Mouse (Mus musculus) NIH3T3 (cell line): ENCODE measurements at regions not wholly inside any gene's neighbourhood (a gene's known extent, or its start where the extent isn't known, plus 50 kb on each side); places are given as distances from the start of the nearest gene placed in this dataset.

Experiments
- DNase-seq: peaks from one replicate; pipeline ENCODE4 v3.0.0-alpha.2; 2012; ENCODE audit warnings: low read depth

DNA sequence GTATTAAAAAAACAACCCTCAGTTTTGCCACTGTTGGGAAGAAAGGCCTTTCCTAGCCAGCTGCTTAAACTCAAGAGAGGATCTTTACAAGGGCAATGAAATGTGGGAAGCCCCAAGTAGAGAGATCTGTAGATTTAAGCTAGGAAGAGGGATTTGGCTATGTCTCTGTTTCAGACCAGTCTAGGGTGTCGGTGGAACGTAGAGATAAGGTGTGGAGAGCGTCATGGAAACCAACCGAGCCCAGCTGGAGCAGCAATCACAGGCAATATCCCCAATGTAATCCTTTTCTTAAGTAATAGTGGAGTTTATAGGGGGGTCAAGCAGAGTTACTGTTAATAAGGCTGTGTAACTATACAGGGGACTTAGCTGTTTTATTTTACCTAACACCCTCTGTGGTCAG is 204.6 kb upstream of the Mme start:
- no peak for DNase-seq

DNA sequence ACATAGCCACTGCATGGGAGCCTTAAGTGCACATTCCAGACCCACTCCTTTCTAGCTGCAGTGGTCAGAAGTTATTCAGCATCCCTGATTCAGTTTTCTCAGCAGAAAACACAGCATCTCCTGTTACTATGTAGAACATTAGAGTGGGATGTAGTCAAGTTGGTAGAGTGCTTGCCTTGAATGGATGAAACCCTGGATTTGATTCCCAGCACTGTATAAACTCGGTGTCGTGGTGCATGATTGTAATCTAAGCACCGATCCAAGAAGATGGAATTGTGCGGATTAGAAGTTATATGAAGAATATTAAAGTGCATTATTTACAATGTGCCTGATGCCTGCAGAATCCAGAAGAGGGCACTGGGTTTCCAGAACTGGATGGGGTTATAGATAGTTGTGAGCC is 170.6 kb upstream of the Mme start:
- no peak for DNase-seq

DNA sequence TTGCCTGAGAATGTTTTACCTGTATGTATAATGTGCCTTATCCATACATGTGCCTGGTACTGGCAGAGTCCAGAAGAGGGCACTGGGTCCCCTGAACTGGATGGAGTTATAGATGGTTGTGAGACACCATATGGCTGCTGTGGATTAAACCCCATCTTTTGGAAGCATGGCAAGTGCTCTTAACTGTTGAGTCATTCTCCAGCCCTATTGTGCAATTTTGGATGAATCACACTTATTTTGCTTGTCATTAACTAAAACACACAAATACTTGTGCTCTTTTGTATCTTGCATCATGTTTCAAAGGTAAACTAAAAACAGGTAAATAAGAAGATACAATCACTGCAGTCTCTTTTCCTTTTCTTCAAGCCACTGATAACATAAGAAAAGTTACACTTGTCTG is 168.3 kb upstream of the Mme start:
- DNase-seq = peak; percentile 64

DNA sequence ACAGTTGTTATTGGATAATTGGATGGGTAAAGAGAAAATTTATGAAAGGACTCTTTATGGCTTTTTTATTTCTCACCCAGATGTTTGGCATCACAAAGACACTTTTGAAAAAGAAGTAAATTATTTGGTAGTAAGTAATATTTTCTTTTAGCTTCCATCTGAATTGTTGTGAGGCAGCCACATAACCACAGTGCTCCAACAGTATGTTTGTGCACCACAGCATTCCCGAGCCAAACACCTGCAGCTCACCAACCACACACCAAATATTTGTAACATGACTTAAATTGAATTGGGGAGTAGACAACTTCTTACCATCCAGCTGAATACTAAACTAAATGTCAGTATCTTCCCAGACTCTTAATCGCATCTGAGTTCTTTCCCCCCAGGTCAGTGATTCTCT is 163.2 kb upstream of the Mme start:
- no peak for DNase-seq

DNA sequence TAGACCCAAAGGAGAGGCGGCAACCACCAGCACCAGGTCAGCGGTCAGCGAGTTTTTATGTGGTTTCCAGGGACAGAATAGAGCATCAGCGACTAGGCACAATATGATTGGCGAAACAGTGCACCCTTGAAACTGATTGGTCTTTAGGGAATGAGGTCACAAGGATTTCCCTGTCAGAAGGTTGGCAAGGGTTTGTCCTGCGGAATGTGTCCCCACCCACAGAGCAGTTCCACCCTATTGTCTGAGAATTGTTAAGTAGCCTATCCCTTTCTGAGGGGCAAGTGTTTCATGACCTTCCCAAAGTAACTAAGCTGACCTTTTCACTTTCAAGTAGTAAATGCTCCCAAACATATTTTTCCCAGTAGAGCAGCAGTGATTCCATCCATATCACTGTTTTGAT is 159.2 kb upstream of the Mme start:
- DNase-seq = no peak

DNA sequence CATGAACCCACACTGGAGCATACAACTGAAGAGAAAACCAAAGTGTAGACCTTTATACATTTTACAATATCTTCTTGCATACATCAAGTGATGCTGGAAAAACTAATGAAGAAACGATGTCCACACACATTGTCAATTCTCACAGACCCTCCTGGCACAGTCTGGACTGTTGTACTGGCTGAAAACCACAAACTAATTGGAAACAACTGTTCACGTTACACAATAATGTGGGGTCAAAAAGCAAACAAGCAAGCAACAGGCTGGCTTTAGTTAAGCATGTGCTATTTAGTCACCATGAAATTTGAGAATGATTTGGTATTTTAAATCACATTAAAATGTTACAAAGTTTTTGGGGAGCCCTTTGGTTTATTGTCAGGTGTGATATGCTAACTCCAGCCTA is 155.9 kb upstream of the Mme start:
- peak; percentile 82 for DNase-seq

DNA sequence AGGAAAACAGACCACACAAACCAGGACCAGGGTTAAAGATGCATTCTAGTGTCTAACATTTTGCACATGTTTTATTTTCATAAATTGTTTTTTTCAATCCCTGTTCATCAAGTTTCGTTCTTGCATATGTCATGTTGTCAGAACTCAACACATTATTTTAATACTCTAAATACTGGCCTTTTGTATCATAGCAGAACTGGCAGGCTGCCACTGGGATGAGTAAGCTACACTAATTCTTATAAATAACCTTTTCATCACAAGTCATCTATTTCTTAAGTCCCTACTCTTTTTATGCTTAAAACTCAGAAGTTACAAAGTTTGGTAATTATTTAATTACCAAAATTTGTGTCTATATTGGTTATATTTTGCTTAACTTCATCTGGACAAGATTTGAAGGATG is 148.4 kb upstream of the Mme start:
- peak; percentile 79 for DNase-seq

DNA sequence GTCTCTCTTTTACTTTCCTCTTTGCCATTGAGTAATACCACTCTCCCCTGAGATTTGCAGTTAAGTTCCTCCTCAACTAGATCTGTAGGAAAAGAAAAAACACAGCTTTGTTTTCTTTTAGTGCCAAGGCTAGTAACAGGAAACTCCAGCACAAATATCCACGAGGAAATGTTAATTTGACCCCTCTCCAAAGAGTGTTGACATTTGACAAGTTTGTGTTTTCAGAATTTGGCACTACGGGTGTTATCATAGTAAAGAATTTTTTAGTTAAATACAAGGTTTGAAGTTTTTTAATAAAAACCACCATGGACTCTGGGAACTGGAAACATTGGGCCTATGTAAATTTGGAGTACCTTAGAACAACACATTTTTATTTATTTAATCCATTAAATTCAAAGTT is 126.1 kb upstream of the Mme start:
- no peak for DNase-seq

DNA sequence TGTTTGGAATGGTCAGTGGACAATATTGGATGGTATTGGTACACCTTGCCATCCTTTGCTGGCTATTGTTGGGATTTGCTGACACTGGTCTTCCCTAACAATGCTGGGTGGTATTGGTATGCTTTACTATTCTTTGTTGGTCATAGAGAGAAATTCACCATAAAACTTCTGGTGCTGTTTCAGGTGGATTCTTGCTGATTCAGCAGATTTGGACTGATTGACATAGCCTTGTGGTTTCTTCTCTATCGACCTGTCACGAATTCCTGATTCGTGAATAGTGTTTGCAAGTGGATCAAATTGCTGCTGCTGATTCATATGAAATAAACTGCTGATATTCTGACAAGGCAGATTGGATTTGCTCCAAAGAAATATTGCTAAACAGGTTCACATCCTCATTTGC is 109.5 kb upstream of the Mme start:
- DNase-seq = peak; percentile 44

DNA sequence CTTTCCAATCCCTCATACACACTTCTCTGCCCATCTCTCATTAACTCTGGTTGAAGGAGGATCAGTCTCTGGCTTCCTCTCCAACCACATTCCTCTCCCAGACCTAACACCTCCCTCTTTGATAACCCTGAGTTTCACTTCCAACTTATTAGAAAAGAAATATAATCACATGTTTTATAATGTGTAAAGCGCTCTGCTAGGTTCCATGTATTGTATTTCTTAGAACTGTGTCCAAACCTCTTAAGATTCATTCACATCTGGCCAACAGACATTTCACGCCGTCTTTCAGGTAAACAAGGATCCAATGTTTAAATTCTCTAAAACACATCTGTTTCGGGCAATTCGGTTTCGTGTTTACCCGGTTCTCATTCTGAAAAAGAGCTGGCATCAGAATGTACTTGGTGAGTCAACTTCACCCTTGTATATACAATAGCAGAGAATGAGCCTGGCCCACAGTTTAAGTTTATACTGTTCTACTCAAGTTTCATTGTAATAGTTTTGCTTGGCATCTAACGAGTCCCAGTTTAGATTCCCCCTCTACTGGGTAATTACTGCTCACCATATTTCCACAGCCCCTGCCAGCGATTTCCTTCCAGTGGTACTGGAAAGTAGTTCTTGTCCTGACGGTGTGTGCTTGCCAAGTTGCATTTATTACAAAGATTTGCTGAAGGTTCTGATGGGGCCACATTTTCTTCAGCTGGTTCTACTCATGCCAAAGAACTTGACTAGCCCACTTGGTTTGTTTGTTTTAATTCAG is 103.8 kb upstream of the Mme start:
- DNase-seq = peak; percentile 92

DNA sequence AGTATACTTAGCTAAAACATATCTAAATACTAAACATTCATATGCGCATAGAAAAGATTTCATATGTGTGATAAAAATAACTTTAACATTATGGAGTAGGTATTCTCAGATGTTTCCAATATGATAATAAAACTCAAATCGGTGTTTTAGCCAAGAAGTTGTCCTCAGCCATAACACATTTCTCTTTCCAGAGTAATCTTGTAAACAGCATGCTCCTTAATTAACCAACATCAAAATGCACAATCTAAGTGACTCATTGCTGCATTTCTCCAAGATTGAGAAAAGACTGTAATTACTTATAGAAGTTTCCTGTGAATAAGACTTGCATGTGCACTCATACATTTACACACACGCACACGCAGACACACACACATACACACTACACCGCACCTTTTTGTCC is 95.1 kb upstream of the Mme start:
- no peak for DNase-seq

DNA sequence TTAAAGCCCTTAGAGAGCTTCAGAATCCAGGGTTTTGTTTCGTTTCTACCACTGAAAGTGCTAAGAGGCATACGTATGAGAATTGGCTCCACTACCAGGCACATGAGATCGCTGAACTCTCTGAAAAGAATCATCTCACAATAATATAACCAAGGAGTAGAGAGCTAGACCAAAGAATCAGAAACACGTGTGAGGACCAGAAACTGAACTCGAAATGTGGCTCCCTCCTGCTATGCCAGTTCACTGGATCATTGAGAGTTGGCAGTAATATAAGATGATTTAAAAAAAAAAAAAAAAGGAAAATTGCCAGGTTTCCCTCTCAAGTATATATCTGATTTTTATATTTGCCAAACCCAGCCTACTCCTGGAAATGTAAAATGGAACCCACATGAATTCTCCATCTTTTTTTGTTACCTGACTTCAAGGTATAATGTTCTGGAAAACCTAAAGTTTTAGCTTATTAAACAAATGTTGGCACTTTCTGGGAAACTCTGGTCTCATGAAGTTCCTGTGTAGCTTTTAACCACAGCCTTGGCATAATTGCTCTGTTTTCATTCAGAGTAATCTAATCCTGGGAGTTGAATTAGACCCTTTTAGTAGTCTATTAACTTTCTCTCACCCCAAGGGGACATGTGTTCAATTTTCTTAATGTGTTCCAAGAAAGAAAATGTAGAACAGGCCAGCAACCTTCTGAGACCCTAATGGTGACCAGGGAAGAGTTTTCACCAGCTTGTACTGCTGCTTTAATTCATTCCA is 58.7 kb upstream of the Mme start:
- peak; percentile 39 for DNase-seq

DNA sequence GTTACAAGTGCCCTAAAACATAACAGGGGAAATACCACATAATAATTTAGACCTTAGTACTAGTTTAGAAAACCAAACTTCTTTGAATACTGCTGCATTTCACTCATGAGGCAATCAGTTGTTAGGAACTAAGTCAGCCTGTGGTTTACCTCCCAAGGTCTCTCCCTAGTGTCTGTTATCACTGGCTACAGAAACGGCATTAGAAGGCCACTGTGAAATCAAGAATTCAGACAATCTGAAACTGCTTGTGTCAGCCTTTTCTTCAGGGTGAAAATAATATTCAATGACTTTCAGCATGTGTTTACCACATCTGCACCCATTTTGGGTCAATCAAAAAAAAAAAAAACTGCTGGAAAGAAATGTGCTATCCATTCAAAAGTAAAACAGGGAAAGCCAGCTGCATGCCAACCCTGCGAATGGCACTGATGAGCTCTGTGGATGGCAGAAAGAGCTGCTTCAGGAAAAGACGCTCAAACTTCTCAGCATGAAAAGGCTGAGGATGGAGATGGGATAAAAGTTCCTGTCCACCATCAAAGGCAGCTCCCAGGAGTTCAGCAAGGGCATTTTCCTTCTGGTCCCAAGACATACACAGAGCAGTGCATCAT is 53.4 kb upstream of the Mme start:
- peak; percentile 17 for DNase-seq
